Mouse (Mus musculus) forelimb bud, embryonic 11.5 days (tissue): ENCODE results near the gene Dnajc30.
"Not testable (repeated sequence)": the region's sequence is repeated elsewhere in the genome, so short reads cannot be mapped to it uniquely, and the experiment has no call there.

Source experiments
- DNase-seq: peaks from one replicate; pipeline ENCODE4 v3.0.0-alpha.2; 2012; ENCODE audit warnings: low read depth, low spot score

Gene Dnajc30

DNA sequence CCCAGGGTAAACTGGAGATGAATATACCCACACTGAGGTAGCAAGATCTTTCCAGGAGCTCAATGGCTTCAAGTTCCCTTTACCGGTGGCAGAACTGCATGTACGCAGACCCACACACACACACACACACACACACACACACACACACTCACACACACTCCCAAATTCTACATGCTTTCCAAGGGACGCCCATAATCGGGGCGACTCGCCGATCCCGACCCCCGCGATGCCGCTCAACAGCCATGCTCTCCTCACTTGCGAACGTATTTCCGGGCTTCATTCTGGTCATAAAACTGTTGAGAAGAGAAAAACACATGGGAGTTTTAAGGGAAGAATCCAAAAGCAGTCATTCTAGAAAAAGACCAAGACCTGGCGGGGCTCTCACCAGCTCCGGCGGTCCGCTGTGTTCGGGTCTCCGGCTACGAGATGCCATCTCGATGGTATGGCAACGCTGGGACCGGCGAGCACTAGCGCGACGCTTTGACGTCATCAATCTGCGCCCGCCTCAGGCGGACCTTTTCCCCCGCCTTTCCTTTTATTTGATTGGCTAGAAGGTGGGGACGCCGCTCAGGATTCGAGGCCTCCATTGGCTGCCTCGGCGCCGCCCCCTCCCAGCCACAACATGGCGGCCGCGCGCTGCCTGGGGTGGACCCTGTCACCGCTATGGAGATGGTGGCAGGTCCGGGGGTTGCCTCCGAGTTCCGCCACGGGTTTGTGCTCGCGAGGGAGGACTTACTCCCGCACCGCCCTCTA lies at the start of gene Dnajc30:
Dnajc30 (plus strand) TSS at position 574 of the 753 bp plus-strand sequence.
- peak; percentile 98 for DNase-seq

DNA sequence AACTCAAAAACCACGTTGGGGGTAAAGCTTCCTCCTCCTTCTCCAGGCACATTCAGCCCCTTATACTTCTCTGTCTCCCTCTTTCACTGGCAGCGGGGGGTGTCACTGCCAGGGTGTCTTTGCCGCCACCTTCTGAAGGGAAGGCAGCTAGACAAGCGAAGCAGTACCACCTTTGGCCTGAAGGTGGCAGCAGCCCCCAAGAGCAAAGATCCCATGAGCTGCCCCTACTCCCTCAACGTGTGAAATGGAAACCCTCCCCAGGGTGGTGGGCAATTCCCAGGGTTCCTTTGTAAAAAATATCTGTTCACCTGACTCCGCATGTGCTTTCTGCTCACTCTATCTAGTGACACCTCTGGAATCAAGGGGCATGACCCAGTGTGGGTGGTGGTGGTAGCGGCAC lies 48.5 kb upstream of the Dnajc30 start:
- DNase-seq, result peak; percentile 76

DNA sequence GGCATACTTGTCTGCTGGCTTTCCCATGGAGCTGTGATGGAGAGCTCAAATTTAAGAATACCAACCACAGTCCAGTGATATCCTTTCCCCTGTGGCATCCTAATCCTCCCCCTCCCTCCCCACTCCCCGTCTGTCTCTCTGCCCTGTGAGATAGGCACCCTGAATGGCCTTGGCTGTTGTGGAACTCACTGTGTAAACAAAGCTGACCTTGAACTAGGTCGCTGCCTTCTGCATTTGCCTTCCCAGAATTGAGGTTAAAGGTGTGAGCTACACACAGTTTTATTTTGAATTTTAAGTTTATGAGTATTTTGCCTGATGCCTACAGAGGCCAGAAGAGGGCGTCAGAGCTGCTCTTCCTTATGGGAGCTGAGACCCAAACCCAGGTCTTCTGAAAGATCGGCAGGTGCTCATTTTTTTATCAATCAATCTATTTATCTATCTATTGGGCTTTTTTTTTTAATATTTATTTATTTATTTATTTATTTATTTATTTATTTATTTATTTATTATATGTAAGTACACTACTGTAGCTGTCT lies 47.7 kb upstream of the Dnajc30 start:
- no peak for DNase-seq

DNA sequence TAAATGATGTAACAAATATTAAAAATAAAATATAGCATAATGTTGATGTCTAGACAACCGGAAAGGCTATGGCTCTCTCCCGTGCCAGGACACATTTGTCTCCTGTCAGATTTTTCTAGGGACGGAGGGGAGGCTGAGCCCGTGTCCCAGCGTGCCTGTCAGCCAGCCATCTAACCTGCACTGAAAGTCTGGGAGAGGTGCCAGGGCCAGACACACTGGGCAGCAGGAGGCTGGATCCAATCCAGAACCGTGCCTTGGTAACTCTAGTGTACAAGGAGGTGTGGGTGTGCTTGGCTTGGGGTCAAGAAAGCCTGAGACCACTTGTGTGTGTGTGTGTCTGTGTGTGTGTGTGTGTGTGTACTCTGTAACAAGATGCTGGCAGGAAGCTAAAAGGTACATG lies 42.2 kb upstream of the Dnajc30 start:
- DNase-seq, result no peak

DNA sequence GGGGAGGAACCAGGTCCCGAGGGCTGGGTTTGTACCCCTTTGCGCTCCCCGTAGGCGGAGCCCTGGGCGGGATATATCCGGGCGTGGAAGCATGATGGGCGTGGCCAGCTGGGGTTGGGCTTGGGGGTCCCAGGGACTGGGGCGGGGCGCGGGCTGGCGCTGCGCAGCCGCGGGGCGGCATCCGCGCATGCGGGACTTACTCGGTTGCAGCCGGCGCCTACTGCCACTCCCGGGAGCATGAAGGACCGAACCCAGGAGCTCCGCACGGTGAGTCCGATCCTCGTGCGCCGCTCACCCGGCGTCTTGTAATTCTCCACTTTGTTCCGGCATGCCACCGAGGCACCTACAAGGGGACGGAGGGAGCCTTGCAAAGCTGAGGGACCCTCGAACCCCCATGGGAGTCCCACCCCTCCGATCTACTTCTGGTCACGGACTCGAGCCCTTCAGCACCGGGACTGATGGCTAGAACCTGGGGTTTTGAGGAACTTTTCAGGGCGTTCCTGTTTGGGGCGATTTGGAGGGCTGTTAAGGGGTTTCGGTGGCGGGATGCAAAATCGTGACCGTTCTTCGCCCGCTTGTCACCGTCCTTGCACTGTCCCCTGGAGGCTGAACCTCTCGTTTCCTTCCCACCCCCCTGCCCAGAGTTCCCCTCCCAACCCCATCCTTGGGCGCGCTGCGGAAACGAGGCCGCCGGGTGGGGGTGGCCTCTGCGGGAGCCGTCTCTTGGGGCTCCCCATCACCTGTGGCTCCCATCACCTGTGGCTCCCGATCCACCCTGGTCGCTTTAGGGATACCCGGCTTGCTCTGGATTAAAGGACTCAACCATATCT lies 40.4 kb upstream of the Dnajc30 start, which contains the start of gene Stx1a:
Stx1a (plus strand) TSS at position 139 of the 830 bp plus-strand sequence.
- DNase-seq, result peak; percentile 90

DNA sequence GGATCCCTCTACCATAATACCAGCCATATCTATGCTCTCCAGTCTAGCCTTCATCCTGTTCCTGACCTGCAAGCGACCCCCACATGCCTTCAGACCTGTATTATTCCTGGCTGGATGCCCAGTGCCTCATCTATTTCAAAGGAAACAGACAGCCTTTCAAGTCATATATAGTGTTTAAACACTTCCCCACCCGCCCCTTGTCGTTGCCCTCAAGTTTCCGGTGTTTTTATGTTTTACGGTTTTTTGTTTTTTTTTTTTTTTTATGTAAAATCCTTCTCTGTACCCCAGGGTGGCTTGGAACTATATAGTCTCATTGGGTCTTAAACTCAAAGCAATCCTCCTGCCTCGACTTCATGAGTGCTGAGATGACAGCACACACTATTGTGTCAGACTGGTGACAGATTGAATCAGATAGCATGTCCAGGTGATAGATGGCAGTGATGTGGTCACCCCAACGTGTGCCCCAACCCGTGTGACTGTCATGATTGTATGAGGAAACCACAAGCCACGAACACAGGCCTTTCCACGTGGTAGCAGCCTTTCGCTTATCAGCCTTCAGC lies 39.3 kb upstream of the Dnajc30 start:
- no peak for DNase-seq

DNA sequence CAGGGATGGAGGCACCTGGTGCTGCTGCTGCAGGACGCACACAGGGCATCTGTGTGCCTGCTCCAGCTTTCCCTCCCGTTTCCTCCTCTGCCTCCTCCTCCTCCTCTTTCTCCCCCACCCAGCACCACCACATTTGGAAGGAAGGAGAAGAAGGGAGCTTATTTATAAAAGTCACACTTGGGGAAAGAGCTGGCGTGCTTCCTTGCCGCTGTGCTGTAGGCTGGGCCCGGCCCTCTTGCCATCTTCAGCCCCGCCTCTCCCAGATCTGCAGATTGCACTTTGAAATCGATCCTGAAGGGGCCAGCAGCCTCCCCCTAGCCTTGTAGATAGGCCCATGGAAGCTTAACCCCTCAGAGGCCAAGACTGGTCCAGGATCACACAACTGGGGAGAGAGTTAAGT lies 38.1 kb upstream of the Dnajc30 start:
- DNase-seq, result no peak

DNA sequence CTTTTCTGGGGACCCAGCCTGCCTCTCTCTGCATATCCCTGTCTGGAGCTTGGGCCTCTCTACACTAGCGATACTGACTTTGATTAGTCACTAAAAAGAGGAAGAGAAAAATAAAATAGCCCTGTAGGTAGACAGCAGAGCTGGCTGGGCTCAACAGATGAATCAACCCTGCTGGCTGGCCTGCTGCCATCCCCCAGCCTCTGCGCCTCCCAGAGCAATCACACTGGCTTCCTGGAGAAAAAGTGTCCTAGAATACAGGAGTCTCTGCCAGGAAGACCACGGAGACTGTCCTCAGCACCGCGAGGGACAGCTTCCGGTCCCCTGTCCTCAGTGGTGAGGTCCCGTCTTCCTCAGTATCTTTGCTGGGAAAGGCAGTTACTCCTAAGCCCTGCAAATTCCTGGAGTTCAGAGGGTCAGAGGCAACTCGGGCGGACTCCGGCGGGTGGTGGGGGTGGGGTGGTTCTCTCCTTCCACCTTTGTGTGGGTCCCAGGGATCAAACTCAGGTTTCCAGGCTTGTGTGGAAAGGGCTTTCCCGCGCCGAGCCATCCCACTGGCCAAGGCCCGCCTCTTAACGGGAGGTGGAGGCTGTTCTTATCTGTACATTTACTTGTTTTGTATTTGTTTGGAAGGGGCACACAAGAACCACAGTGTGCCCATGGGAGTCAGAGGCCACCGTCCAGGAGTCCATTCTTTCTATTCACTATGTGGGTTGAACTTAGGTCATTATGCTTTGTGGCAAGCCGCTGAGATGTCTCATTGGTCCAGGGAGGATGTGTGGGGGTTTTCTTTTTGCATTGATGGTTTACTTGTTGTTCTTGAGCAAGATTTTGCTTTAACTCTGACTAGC lies 34.8 kb upstream of the Dnajc30 start:
- no peak for DNase-seq

DNA sequence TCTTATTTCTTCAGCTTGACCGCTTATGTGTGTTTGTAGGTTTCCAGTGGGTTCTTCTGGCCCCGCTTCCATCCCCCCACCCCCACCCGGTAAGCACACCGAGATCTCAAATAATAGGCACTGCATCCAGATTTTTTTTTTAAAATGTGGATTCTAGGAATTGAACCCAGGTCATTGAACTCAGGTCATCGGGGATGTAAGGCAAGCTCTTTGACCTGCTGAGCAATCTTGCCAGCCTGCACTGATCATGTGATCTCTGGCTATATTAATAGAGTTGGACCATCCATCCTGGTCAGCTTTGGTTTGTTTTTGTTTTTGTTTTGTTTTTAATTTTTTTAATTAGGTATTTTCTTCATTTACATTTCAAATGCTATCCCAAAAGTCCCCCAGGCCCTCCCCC lies 31.4 kb upstream of the Dnajc30 start:
- no peak for DNase-seq

DNA sequence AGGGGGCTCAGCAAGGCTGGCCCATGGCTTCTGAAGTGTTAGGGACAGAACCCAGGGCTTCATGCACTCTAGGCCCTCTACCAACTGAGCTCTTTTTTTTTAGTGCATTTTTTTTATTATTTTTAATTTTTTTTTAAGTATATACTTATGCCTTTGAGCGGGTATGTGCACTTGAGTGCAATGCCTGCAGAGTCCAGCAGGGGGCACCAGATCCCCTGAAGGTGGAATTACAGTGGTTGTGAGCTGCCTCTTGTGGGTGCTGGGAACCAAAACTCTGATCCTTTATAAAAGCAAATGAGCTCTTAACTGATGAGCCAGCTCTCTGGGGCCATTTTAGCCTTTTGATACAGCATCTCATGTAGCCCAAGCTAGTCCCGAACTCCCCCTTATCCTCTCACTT lies 29.4 kb upstream of the Dnajc30 start:
- DNase-seq, result no peak

DNA sequence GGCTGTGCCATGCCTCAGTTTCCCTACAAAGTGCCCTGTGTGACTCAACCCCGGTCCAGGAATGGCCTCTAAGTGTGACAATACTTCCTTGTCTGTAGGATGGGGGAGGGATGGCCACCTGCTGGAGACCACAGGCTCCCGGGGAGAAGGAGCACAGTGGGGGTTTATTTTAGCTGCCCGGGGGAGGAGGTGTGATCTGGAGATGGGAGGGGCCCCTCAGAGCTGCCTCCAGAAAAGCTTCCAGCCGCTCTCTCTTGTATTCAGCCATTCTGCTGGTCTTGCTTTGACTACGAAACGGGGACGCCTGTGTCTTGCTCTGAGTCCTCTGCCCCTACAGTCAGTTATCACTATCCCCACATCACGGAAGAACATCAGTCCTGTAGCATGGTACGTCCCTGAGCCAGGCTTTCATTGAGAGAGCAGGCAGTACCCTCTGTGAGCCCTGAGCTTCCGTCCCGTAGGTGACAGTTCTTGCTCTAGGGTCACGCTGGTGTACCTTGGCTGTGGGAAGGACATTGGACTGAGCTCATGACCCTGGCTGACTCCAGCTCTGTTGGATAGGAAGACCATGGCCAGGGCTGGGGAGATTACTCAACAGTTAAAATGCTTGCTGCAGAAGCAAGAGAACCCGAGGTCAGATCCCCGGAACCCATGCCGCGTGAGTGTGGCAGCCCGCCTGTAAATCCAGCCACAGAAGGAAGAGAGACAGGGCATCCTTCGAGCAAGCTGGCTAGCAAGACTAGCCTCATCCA lies 28.2 kb upstream of the Dnajc30 start:
- no peak for DNase-seq

DNA sequence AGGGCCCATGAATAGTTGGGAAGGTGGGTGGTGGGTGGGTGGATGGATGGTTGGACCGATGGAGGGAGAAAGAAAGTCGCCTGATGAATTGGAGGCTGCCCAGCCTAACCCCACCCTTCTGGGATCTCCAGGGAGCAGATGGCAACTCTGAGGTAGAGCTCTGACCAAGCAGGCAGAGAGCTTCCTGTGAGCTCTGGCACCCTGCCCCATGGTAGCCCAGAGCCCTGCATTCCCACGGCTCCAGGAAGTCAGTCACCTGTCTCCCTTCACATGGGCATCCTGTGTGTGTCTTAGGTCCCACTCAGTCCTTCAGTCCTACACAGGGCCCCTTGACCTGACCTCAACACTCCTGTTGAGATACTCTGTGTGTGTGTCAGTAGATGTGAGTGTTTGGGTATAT lies 26.1 kb upstream of the Dnajc30 start:
- no peak for DNase-seq

DNA sequence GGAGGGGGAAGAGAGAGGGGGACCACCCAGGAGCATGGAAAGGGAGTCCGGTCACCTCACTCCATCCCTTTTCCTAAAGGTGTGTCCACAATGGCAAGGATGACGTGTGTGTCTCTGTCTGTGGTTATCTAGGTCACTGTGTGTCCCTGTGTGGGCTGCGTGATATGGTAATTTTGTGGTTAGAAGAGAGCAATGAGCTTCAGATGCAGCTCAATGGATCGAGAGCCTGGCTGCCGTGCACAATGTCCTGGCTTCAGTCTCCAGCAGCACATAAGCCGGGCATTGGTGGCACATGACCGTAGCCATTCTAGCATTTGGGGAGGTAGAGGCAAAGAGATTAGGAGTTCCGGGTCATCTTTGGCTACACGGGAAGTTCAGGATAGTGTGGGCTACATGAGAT lies 24.5 kb upstream of the Dnajc30 start:
- DNase-seq, result no peak

DNA sequence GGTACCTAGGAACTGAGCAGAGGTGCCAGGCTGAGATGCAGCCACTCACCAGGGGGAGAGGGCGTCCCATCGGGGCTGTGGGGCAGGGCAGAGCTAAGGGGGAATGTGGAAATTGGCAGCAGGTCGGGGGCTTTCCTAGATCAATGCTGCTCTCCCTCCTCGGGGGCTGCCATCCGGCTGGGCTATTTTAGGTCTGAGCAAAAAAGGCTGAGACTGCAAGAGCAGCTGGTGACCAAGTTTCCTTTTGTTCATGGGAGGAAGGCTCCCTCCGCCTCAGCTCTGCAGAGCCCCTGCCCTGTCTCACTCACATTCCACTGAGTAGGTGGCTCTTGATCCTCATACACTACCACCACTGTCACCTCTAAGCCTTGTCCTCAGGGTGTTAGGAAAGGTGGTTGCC lies 23.9 kb upstream of the Dnajc30 start:
- DNase-seq, result no peak

DNA sequence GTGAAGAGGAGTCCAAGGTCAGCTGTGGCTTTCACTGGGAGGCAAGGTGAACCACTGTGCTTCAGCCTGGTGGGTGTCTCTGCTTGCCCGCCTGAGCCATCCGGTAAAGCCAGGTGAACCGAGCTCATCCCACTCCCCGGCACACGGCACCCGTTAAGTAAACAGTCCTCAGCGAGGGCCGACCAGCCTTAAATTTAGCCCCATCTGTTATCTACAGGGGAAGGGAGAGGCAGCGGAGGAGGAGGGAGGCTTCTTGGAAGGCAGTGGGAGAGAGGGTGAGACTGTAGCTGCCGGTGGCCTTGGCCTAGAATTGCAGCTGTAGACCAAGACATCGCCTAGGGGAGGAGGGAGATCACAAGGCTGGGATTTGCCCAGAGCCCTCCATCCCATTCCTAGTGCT lies 23.2 kb upstream of the Dnajc30 start:
- DNase-seq, result no peak

DNA sequence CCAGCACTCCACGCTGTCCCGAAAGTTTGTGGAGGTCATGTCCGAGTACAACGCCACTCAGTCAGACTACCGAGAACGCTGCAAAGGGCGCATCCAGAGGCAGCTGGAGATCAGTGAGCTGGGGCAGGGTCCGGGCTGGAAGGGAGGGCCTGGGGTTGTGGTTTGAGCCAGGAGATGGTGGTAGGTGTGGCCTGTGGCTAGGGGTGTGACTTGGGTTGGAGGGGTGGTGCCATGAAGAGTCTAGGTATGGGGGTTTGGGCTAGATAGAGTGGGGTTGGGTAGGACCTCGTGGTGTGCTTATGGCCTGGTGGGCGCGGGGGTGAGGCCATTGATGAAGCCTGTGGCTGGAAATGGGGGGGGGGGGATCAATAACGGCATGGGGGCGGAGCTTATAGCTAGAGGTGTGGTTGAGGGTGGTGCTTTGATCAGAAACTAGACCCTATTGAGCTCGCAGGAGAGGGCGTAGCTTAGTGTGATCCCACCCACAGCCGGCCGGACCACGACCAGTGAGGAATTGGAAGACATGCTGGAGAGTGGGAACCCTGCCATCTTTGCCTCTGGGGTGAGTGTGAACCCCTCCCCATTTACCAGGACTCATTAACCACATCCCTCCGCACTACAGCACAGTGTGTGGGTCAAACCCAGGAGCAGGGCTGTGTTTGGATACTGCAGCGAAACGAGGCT lies 21.8 kb upstream of the Dnajc30 start:
- no peak for DNase-seq

DNA sequence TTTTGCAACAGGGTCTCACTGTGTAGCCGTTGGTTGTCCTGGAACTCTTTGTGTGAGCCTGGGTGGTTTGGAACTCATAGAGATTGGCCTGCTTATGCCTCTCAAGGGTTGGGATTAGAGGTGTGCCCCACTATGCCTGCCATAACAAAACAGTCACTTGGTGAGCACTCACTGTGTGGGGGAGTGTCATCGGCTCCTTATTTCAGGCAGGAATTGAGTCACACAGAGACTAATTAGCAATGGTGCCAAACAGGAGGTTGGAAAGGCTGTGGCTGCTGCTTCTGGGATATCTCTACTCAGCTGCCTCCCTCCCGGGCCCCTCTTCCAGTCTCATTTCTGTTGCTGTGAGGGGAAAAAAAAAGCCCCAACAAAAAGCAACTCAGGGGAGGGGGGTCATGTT lies 19.4 kb upstream of the Dnajc30 start:
- DNase-seq, result no peak

DNA sequence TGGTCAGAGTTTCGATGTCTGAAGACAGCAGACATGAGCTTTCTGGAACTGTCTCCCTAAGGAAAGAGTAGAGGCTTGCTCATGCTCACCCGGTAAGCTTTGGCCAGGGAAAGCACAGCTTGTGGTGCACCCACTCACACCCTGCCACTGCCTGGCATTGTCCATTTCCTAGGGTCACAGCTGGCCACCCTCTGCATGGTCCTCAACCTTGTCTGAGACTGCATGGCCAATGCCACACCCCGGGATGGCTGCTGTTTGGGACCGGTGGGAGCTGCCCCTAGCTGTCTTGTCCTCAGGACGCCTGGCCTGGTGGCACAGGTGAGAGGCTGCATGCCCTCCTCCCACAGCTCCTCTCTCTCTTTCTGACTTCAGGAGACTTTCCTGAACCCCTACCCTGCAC lies 15.5 kb upstream of the Dnajc30 start:
- no peak for DNase-seq

DNA sequence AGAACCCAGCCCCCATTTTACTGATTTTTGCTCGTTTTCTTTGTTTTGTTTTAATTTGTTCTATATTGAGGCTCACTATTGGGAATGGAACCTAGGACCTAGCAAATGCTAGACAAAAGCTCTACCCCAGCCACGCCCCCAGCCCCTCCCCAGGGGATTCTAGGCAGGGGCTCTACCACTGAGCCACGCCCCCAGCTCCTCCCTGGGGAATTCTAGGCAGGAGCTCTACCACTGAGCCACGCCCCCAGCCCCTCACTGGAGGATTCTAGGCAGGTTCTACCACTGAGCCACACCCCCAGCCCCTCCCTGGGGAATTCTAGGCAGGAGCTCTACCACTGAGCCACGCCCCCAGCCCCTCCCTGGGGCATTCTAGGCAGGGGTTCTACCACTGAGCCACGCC lies 14.7 kb upstream of the Dnajc30 start:
- DNase-seq, result not testable (repeated sequence)

DNA sequence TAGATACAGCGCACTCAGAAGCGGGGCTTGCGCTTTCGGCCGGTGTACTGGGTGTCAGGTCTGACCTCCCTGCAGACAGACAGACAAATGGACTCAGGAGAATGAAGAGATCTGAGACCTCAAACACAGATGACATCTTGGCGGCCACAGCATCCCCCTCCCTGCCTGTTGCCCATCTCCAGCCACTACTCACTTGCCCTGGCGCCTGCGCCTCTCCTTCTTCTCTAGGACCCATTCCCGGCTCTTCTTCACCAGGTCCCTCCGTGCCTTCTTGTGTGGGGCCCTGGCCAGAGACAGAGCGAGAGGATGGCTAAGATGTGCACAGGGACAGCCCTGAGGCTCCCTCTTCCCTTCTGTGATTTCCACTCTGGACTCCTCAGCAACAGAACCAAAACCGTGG lies 10.6 kb upstream of the Dnajc30 start:
- no peak for DNase-seq
